Mouse (Mus musculus) C2C12 (cell line): ENCODE measurements around the gene Parp2. TPM values are rescaled to one million over a fixed set of nuclear protein-coding genes. Genes with fewer than 3 reads are reported as not detected.

Experiments
- H3K27me3 ChIP-seq: one replicate; pipeline ENCODE4 v1.6.1; 2011; ENCODE audit not compliant: control insufficient read depth, insufficient read depth, insufficient read length
- H3K36me3 ChIP-seq: one replicate; pipeline ENCODE4 v1.6.1; 2011; ENCODE audit not compliant: control insufficient read depth, insufficient read depth
- H3K4me3 ChIP-seq: one replicate; pipeline ENCODE4 v1.5.1; 2011; ENCODE audit warnings: mild to moderate bottlenecking, control low read depth; ENCODE audit not compliant: poor library complexity, insufficient read depth, severe bottlenecking
- H3K79me2 ChIP-seq: one replicate; pipeline ENCODE4 v1.6.1; 2011; ENCODE audit not compliant: control insufficient read depth, insufficient read depth
- H3K79me3 ChIP-seq: one replicate; pipeline ENCODE4 v1.6.1; 2011; ENCODE audit warnings: low read depth, control low read depth
- H3ac ChIP-seq: one replicate; pipeline ENCODE3; 2011; ENCODE audit warnings: low read depth; ENCODE audit not compliant: control insufficient read depth, insufficient read length
- CEBPB ChIP-seq: IDR thresholded peaks from one replicate; pipeline ENCODE4 v1.6.1; 2011; ENCODE audit warnings: low read depth, mild to moderate bottlenecking, control low read depth, moderate library complexity
- CTCF ChIP-seq: IDR thresholded peaks from one replicate; pipeline ENCODE4 v1.5.1; 2011; ENCODE audit not compliant: control insufficient read depth, insufficient read depth, insufficient read length
- FOSL1 ChIP-seq: IDR thresholded peaks from one replicate; pipeline ENCODE4 v1.8.0; 2011; ENCODE audit warnings: mild to moderate bottlenecking, low read length; ENCODE audit not compliant: poor library complexity, insufficient read depth, severe bottlenecking
- MAX ChIP-seq: IDR thresholded peaks from one replicate; pipeline ENCODE4 v1.6.1; 2011; ENCODE audit warnings: mild to moderate bottlenecking, control low read depth
- MYOD1 ChIP-seq: IDR thresholded peaks from one replicate; pipeline ENCODE4 v1.6.1; 2011; ENCODE audit warnings: low read depth; ENCODE audit not compliant: control insufficient read depth, insufficient read length
- MYOG ChIP-seq: IDR thresholded peaks from one replicate; pipeline ENCODE4 v1.6.1; 2011; ENCODE audit not compliant: control insufficient read depth, insufficient read length; ENCODE audit errors: extremely low read depth
- USF1 ChIP-seq: IDR thresholded peaks from one replicate; pipeline ENCODE4 v1.6.1; 2011; ENCODE audit warnings: low read depth, mild to moderate bottlenecking, control low read depth, moderate library complexity
- long read RNA-seq, 2 experiments: library from polyadenylated mRNA; unstranded; transcript quantifications; one replicate each; pipeline ENCODE4 v2.0.0; 2019 to 2020
- polyA plus RNA-seq: library from polyadenylated mRNA; unstranded; fragments of >200 nt; fragmentation: generic; extraction: Trizol; gene quantifications from one replicate; pipeline ENCODE4 v1.2.1, GENCODE M21; 2012; ENCODE audit warnings: missing spikeins

Parp2 gene
- 18.2 TPM for polyA plus RNA-seq
- long read RNA-seq, experiment 1, transcript Parp2-201 (16 exons, 1,894 nt): major isoform, 30 of 40 reads
- long read RNA-seq, experiment 1, partial matches to known transcripts: 7 of 40 reads
- long read RNA-seq, experiment 1, other reads (novel, unspliced or antisense): 3 of 40 reads
- long read RNA-seq, experiment 2, transcript Parp2-201 (16 exons, 1,894 nt): major isoform, 134 of 180 reads
- long read RNA-seq, experiment 2, partial matches to known transcripts: 4 of 180 reads
- long read RNA-seq, experiment 2, other reads (novel, unspliced or antisense): 39 of 180 reads

DNA sequence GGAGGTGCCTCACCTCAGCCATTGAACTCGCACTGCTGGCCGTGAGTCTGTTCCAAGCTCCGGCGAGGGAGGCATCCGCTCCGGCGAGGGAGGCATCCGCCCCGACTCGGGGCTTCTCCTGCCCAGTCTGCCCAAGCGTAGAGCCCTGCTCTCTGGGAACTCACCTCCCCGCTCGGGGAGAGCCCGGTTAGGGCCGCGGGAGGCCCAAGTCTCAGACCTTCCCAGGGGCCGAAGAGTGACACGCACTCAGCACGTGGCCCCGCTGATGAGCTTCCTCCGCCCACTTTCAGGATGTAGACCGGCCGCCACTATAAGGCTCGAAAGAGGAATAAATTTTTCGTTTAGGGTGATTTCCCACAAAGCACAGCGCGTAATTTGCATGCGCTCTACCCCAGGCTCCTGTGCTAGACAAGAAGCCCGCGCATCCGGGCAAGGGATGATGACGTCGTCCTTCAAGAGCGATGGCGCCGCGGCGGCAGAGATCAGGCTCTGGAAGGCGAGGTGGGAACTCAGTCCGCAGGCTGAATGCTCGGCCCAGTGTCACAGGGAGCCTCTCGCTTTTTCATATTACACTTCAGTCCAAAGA is at the start of gene Parp2, which contains the start of gene Ccnb1ip1:
Gene Parp2 (plus strand): TSS at position 355 of the 586 bp plus-strand sequence.
Gene Ccnb1ip1 (minus strand): TSS at position 246 of the 586 bp plus-strand sequence.
- TF ChIP-seq USF1 (peak; percentile 61), CEBPB (no peak)
- H3K79me2 ChIP-seq: peaks cover 46% of the 10 kb centered on the region
- H3K27me3 ChIP-seq: no peaks in the 10 kb centered on the region
- peaks cover 13% of the 10 kb centered on the region for H3K36me3 ChIP-seq
- H3ac ChIP-seq: peak within 1 kb of the TSS; percentile 89
- peaks cover 33% of the 10 kb centered on the region for H3K79me3 ChIP-seq
- H3K4me3 ChIP-seq: peak within 1 kb of the TSS; percentile 51

DNA sequence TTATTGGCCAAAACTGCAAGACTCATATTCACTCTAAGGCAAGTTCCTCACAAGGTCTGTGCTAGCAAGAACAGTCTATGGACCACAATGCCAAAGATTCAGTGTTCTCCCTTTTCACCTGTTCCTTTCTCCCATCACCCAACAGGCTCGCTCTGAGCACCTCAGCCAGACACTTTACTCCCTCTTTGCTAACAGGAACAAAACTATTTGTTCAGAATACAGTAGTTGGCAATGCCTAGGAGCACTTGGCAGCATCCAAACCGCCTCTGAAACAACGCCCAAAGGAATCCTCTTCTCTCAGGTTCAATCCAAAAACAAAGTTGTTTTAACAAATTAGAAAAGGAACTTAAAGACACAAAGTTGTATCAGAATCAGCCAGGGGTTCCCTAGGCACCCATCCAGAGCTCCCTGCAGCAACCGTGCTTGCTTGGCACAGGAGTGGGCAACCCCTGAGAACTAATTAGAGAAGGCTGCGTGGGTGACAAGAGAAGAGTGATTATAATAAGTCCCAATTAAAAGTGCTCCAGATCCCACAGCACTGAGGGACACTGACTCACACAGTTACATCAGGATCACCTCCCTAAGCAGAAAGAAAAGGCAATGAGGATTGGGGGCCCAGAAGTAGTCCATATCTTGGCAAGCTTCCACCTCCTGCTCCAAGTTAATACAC is 49.1 kb upstream of the Parp2 start:
- H3ac ChIP-seq: no peak overlapping the region
- TF ChIP-seq MYOD1: no peak
- no peak for TF ChIP-seq USF1
- TF ChIP-seq MYOG: no peak
- no peak for TF ChIP-seq CTCF
- no peak for TF ChIP-seq FOSL1
- TF ChIP-seq MAX: no peak
- TF ChIP-seq CEBPB: no peak

DNA sequence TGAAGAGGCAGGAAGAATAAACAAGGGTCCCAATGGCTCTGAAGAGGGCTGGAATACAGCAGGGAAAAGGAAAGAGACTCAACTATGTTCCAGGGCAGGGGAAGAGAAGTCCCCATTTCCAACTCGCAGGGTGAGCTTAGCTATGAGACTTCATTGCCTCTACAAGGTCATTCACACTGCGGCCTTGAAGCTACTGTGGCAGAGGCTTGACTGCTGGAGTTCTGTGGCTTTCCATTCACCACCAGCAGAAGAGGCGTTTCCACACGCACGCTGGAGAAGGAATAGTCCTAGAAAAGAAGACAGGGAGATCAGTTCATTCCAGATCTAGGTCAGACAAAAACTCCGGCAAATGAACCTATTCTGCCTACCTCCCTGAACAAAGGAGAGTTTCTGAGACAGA is 41.9 kb upstream of the Parp2 start:
- Histone ChIP-seq H3K4me3 (no peak overlapping the region), H3ac (no peak overlapping the region), H3K27me3 (no peaks in the 10 kb centered on the region), H3K79me3 (no peaks in the 10 kb centered on the region), H3K79me2 (no peaks in the 10 kb centered on the region), H3K36me3 (peaks cover 22% of the 10 kb centered on the region)
- TF ChIP-seq FOSL1: no peak
- no peak for TF ChIP-seq CEBPB
- no peak for TF ChIP-seq MAX
- no peak for TF ChIP-seq USF1
- no peak for TF ChIP-seq CTCF
- no peak for TF ChIP-seq MYOG
- no peak for TF ChIP-seq MYOD1

More for the DNA sequence above, 49.1 kb upstream of the Parp2 start:
- H3K4me3 ChIP-seq: no peak overlapping the region
- H3K79me2 ChIP-seq: no peaks in the 10 kb centered on the region
- H3K36me3 ChIP-seq: no peaks in the 10 kb centered on the region
- no peaks in the 10 kb centered on the region for H3K27me3 ChIP-seq
- H3K79me3 ChIP-seq: no peaks in the 10 kb centered on the region

DNA sequence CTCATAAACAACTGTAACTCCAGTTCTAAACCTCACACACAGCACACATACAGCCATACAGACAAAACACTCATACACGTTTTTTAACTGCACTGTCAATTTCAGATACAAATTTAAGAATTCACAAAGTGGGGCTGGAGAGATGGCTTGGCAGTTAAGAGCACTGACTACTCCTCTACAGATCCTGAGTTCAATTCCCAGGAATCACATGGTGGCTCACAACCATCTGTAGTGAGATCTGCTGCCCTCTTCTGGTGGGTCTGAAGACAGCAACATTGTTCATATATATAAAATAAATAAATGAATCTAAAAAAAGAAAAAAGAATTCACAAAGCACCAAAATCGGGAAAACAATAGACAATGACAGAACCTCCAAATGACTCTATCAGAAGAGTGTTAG is 36.3 kb upstream of the Parp2 start:
- Histone ChIP-seq H3K79me3 (no peaks in the 10 kb centered on the region), H3ac (no peak overlapping the region), H3K79me2 (no peaks in the 10 kb centered on the region), H3K27me3 (no peaks in the 10 kb centered on the region), H3K4me3 (no peak overlapping the region), H3K36me3 (peaks cover 28% of the 10 kb centered on the region)
- TF ChIP-seq MYOD1 (no peak), FOSL1 (no peak), USF1 (no peak), MAX (no peak), CTCF (no peak), MYOG (no peak), CEBPB (no peak)

- TF ChIP-seq FOSL1: no peak
- no peak for TF ChIP-seq MYOD1
- no peak overlapping the region for H3ac ChIP-seq
- H3K36me3 ChIP-seq: peaks cover 29% of the 10 kb centered on the region
- peaks cover 4% of the 10 kb centered on the region for H3K79me3 ChIP-seq
- no peak overlapping the region for H3K4me3 ChIP-seq
- H3K27me3 ChIP-seq: no peaks in the 10 kb centered on the region
- H3K79me2 ChIP-seq: peaks cover 37% of the 10 kb centered on the region
Observed at GRCm38 (mm10) chr14:50782166-50782565, 25.5 kb upstream of the Parp2 start.

DNA sequence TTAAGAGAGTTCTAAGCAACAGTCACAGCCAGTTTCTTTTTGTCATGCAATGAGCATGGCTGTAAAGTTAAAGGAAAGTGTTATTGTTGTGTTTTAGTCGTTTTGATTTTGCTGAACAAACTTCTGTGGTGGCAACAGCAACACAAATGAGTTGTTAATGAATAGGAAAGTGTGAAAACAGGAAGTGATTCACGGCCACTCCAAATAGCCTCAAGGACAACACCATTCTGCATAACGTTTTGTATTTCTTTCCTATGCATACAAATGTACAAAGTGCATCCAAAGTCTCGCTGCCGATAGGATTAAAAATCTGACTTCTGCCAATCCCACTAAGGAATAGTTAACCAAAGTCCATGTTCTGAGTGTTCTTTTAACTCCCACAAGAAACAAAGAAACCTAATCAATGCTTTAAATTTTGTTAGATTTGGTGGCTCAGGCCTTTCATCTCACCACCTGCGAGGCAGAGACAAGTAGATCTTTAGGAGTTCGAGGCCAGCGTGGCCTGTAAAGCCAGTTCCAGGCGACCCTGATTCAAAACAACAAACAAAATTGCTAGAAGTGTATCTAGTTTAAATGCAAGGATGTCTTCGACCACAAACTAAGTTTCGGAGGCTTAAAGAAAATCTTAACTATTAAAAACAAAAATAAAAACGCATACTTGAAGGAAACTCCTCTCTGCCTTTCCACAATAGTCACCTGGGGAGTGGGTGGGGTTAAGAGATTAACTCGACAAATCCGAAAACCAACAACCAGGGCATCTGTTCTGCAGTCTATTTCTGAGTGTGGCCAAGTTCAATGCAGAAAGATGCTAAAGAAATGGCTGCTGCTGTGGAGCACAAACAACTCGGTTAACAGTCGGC is 23.0 kb upstream of the Parp2 start:
- Histone ChIP-seq H3K4me3 (peak overlapping the region; percentile 66), H3K36me3 (peaks cover 29% of the 10 kb centered on the region), H3K27me3 (no peaks in the 10 kb centered on the region), H3ac (peak overlapping the region; percentile 70), H3K79me3 (peaks cover 4% of the 10 kb centered on the region), H3K79me2 (peaks cover 37% of the 10 kb centered on the region)
- no peak for TF ChIP-seq CTCF
